Mouse (Mus musculus) left cerebral cortex, postnatal 4 days (tissue): ENCODE measurements around the gene Moap1. TPM values are rescaled to one million over a fixed set of nuclear protein-coding genes. Genes with fewer than 3 reads are reported as not detected.
A peak's percentile ranks its signal among the peaks of the same experiment; 100 is the strongest.

Source experiments
- DNase-seq: peaks from one replicate; pipeline ENCODE4 v3.0.0-alpha.2; 2022
- intact Hi-C: fragments of 180-260 bp; cut with DNase I; formaldehyde crosslinking; loops from one replicate; pipeline ENCODE4 v1.15.1; 2025
- total RNA-seq, 2 experiments: library from RNA; stranded (reverse); gene quantifications; 2 replicates each; pipeline ENCODE4 v1.2.3; 2021

Gene Moap1
- total RNA-seq = 10 to 100 TPM; 28.3 to 30.3 TPM

- intact Hi-C loops = no loop called here
- DNase-seq = peak; percentile 88
These were observed at the start of gene Moap1, which contains the start of gene Tmem251 for GRCm38 (mm10) chr12:102743589-102744574. Moap1 (minus strand) TSS chr12:102743661. Tmem251 (plus strand) TSS chr12:102743762.

- no peak for DNase-seq
- intact Hi-C loops = loop anchor here (10.0 kb wide), 1 partner anchor 307 kb away; no protein-coding TSS in a partner anchor
These were observed 44.5 kb upstream of the Moap1 start for GRCm38 (mm10) chr12:102787927-102788326.

- intact Hi-C loops = loop anchor here (10.0 kb wide), 1 partner anchor 309 kb away; no protein-coding TSS in a partner anchor
- peak; percentile 22 for DNase-seq
These were observed 42.1 kb upstream of the Moap1 start for GRCm38 (mm10) chr12:102785593-102785985.

GRCm38 (mm10) chr12:102784899-102785592 lies 41.6 kb upstream of the Moap1 start:
- intact Hi-C loops = loop anchor here (10.0 kb wide), 1 partner anchor 310 kb away; no protein-coding TSS in a partner anchor
- no peak for DNase-seq

- no peak for DNase-seq
- intact Hi-C loops = loop anchor here (10.0 kb wide), 1 partner anchor 312 kb away; no protein-coding TSS in a partner anchor
These were observed 39.4 kb upstream of the Moap1 start for GRCm38 (mm10) chr12:102782841-102783240.

- no peak for DNase-seq
- intact Hi-C loops = no loop called here
These were observed 36.0 kb upstream of the Moap1 start for GRCm38 (mm10) chr12:102779452-102779851.

- intact Hi-C loops = no loop called here
- DNase-seq = no peak
These were observed 34.7 kb upstream of the Moap1 start for GRCm38 (mm10) chr12:102778151-102778550.

- DNase-seq = no peak
- intact Hi-C loops = no loop called here
These were observed 32.6 kb upstream of the Moap1 start for GRCm38 (mm10) chr12:102776035-102776434.

- intact Hi-C loops = no loop called here
- no peak for DNase-seq
These were observed 29.2 kb upstream of the Moap1 start for GRCm38 (mm10) chr12:102772676-102773075.

- DNase-seq = no peak
- intact Hi-C loops = no loop called here
These were observed 28.1 kb upstream of the Moap1 start for GRCm38 (mm10) chr12:102771601-102772000.

- intact Hi-C loops = loop anchor here (10.0 kb wide), 1 partner anchor 296 kb away; no protein-coding TSS in a partner anchor
- no peak for DNase-seq
These were observed 25.5 kb upstream of the Moap1 start for GRCm38 (mm10) chr12:102769000-102769399.

GRCm38 (mm10) chr12:102763696-102764095 lies 20.2 kb upstream of the Moap1 start:
- DNase-seq = no peak
- intact Hi-C loops = loop anchor here (10.0 kb wide), 1 partner anchor 301 kb away; no protein-coding TSS in a partner anchor

- intact Hi-C loops = loop anchor here (10.0 kb wide), 1 partner anchor 303 kb away; no protein-coding TSS in a partner anchor
These were observed 18.2 kb upstream of the Moap1 start for GRCm38 (mm10) chr12:102761668-102762067.

GRCm38 (mm10) chr12:102758936-102759335 lies 15.5 kb upstream of the Moap1 start:
- peak; percentile 11 for DNase-seq
- intact Hi-C loops = no loop called here

More at GRCm38 (mm10) chr12:102761668-102762067, 18.2 kb upstream of the Moap1 start:
- no peak for DNase-seq

GRCm38 (mm10) chr12:102758403-102758756 lies 14.9 kb upstream of the Moap1 start, which contains the start of gene Gm20604:
Gm20604 (minus strand) TSS chr12:102758672.
- intact Hi-C loops = no loop called here
- no peak for DNase-seq

- DNase-seq = peak; percentile 97
- intact Hi-C loops = no loop called here
These were observed 14.4 kb upstream of the Moap1 start, which contains the start of the genes Gm28051, Gon7 and Ubr7 for GRCm38 (mm10) chr12:102757689-102758402. Gm28051 (minus strand) TSS chr12:102757765. Gon7 (minus strand) TSS chr12:102757803. Ubr7 (plus strand) TSS chr12:102757967.

GRCm38 (mm10) chr12:102757055-102757688 lies 13.7 kb upstream of the Moap1 start:
- no peak for DNase-seq
- intact Hi-C loops = no loop called here

- peak; percentile 43 for DNase-seq
These were observed 12.8 kb upstream of the Moap1 start for GRCm38 (mm10) chr12:102756304-102756703.

GRCm38 (mm10) chr12:102748256-102748655 lies 4.8 kb upstream of the Moap1 start:
- intact Hi-C loops = no loop called here
- no peak for DNase-seq

More at GRCm38 (mm10) chr12:102756304-102756703, 12.8 kb upstream of the Moap1 start:
- intact Hi-C loops = no loop called here
